Mouse (Mus musculus): ENCODE data around the gene Calcoco2. TPM values are rescaled to one million over a fixed set of nuclear protein-coding genes. Genes with fewer than 3 reads are reported as not detected.

Calcoco2 gene
- total RNA-seq, 2 experiments from 2014 or later: not detected

Other genes starting within 250 kb of the Calcoco2 start
- gene B4galnt2, start 197.1 kb downstream of the Calcoco2 start, total RNA-seq (2021): not detected
- under 1 TPM; 0.22 to 0.53 TPM for gene Igf2bp1, start 106.0 kb downstream of the Calcoco2 start, total RNA-seq (2021)
- gene Gip, start 87.4 kb downstream of the Calcoco2 start, total RNA-seq (2021): not detected
- gene Snf8, start 77.1 kb downstream of the Calcoco2 start, total RNA-seq (2021): 10 to 100 TPM; 81.1 to 87.0 TPM
- 10 to 100 TPM; 49.3 to 57.7 TPM for gene Ube2z, start 46.6 kb downstream of the Calcoco2 start, total RNA-seq (2021)
- gene Atp5g1, start 36.3 kb downstream of the Calcoco2 start, total RNA-seq (2021): 100 to 1,000 TPM; 228 to 281 TPM
- not detected for gene Ttll6, start 21.8 kb upstream of the Calcoco2 start, total RNA-seq (2021)
- not detected for gene Hoxb13, start 82.4 kb upstream of the Calcoco2 start, total RNA-seq (2021)
- gene Hoxb9, start 159.5 kb upstream of the Calcoco2 start, total RNA-seq (2021): 100 to 1,000 TPM; 294 to 445 TPM
- 100 to 1,000 TPM in 1 of 2 experiments, 10 to 100 TPM in 1; 54.8 to 119 TPM for gene Hoxb8, start 169.9 kb upstream of the Calcoco2 start, total RNA-seq (2021)
- gene Hoxb7, start 174.7 kb upstream of the Calcoco2 start, total RNA-seq (2021): 10 to 100 TPM; 33.5 to 59.0 TPM
- gene Hoxb6, start 180.5 kb upstream of the Calcoco2 start, total RNA-seq (2021): 10 to 100 TPM; 37.0 to 68.1 TPM
- gene Hoxb5, start 191.4 kb upstream of the Calcoco2 start, total RNA-seq (2021): 10 to 100 TPM; 11.6 to 27.3 TPM
- gene Hoxb4, start 206.3 kb upstream of the Calcoco2 start, total RNA-seq (2021): 10 to 100 TPM; 16.3 to 22.1 TPM
- gene Hoxb3, start 211.4 kb upstream of the Calcoco2 start, total RNA-seq (2021): 10 to 100 TPM; 17.2 to 20.7 TPM
- 10 to 100 TPM; 17.1 to 21.5 TPM for gene Hoxb2, start 238.6 kb upstream of the Calcoco2 start, total RNA-seq (2021)

Measured in adrenal gland, adult 18-20 months (tissue).